Mouse (Mus musculus) lung, embryonic 16.5 days (tissue): ENCODE results near the gene Rxrb. TPM values are rescaled to one million over a fixed set of nuclear protein-coding genes. Genes with fewer than 3 reads are reported as not detected.

Experiments
- ATAC-seq: fragments of 200-750 bp; cut with Nextera tagmentation; 2 replicates; pipeline ENCODE4 v1.8.0; 2017; ENCODE audit warnings: low read depth, mild to moderate bottlenecking, moderate library complexity
- H3K27ac ChIP-seq: fragments of 300-500 bp; sonication (generic); 2 replicates; pipeline ENCODE4 v1.5.1; 2014; ENCODE audit warnings: mild to moderate bottlenecking, control low read depth, low read length
- H3K27me3 ChIP-seq: fragments of 300-500 bp; sonication (generic); 2 replicates; pipeline ENCODE4 v1.6.1; 2014; ENCODE audit warnings: low read depth, low read length, mixed read lengths; ENCODE audit not compliant: control insufficient read depth, insufficient read depth
- H3K36me3 ChIP-seq: fragments of 300-500 bp; sonication (generic); 2 replicates; pipeline ENCODE4 v1.6.1; 2014; ENCODE audit warnings: low read length; ENCODE audit not compliant: control insufficient read depth, insufficient read depth
- H3K4me1 ChIP-seq: fragments of 300-500 bp; sonication (generic); replicated peaks from 2 replicates; pipeline ENCODE4 v1.6.1; 2014; ENCODE audit warnings: low read length, mixed read lengths; ENCODE audit not compliant: control insufficient read depth, insufficient read depth
- H3K4me2 ChIP-seq: fragments of 300-500 bp; sonication (generic); 2 replicates; pipeline ENCODE4 v1.6.1; 2014; ENCODE audit warnings: low read depth, low read length, control low read depth
- H3K4me3 ChIP-seq: fragments of 300-500 bp; sonication (generic); 2 replicates; pipeline ENCODE4 v1.5.1; 2014; ENCODE audit warnings: mild to moderate bottlenecking, low read length, control low read depth
- H3K9ac ChIP-seq: fragments of 300-500 bp; sonication (generic); 2 replicates; pipeline ENCODE4 v1.6.1; 2014; ENCODE audit warnings: low read length, control low read depth
- H3K9me3 ChIP-seq: fragments of 300-500 bp; sonication (generic); 2 replicates; pipeline ENCODE4 v1.6.1; 2016; ENCODE audit warnings: low read length; ENCODE audit not compliant: control insufficient read depth
- WGBS: fragments of 180-500 bp; shearing (Covaris S2); extraction: QIAGEN DNeasy Blood & Tissue Kit; methylation state at CpG from one replicate; pipeline ENCODE4 v1.1.7; 2014; 5-methylcytosine and 5-hydroxymethylcytosine counted together
- polyA plus RNA-seq: library from polyadenylated mRNA; unstranded; fragments of >200 nt; fragmentation: Nextera tagmentation; extraction: Ambion mirVana; gene quantifications from 2 replicates; pipeline ENCODE4 v1.2.1, GENCODE M21; 2015

Gene Rxrb
- polyA plus RNA-seq, 1 experiment from 2014 or later: 49.6 TPM

DNA sequence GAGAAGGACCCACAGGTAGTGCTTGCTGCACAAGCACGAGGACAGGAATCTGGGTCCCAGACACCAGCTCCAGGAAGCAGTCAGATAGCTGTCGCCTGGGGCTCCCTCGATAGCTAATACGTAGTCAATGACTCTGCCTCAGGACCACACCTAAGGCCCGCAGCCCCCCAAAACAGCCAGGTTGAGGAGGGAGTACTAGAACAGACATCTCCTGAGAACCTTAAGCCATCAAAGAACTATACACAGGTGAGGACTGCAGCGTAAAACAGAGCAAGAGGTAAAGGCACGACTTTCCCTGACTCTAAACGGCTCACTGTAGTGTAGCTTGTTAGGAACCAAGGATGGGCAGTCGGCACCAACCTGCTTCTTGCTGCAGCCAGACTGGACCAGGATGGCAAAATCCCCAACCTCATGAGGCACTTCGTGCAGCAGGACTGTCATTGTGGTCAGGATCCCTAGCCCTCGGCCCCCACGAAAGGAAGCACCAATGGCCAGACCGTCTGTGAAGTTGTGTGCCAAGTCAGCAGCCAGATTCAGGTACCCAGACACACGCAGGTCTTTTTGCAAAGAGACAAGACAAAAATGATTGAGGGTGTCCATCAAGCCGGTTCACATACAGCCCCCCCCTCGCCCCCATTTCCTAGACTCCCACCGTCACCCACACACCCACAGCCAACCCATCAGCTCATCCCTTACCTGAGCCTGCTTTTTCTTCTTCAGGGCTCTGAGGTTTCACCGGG is 2.3 kb upstream of the Rxrb start:
- no peaks in the 10 kb centered on the region for H3K27me3 ChIP-seq
- 87% methylated on average over 18 of the region's 18 CpGs for WGBS
- peaks cover 54% of the 10 kb centered on the region for H3K4me1 ChIP-seq
- peak overlapping the region; percentile 95 for H3K4me2 ChIP-seq
- no peak overlapping the region for H3K27ac ChIP-seq
- peaks cover 20% of the 10 kb centered on the region for H3K36me3 ChIP-seq
- no peak for ATAC-seq
- H3K9me3 ChIP-seq: no peaks in the 10 kb centered on the region
- H3K9ac ChIP-seq: no peak overlapping the region; the same call in 1 of the 2 replicates
- H3K4me3 ChIP-seq: no peak overlapping the region

DNA sequence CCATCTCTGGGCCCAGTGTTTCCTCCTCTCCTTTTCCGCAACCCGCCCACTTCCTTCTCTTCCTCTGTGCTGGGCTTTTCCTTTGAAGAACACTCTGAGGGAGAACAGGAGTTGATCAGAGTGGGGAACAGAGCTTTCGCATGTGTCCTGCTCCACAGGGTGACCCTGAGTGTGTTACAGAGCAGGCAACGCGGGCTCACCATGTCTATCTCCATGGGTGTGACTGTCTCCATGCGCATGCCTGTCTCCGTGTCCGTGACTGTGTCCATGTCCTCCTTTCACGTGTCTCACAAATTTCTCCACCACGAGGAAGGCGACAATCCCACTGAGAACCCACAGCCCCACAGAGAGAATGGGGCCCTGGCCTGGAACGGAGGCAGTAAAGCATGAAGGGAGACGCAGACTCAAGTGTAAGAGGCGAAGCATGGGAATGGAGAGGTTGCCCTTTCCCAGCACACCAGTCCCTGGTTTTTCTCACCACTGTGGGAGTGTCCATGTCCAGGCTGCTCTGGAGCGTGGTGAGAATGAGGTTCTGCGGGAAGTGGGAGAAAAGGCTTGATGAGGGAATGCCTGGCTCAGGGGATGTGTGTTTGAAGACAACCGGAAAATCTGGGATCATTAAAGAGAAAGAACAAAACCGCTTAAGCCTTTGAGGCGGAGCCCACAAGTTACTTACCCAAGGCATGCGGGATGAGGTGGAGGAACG is 1.6 kb upstream of the Rxrb start:
- peaks cover 20% of the 10 kb centered on the region for H3K36me3 ChIP-seq
- no peaks in the 10 kb centered on the region for H3K9me3 ChIP-seq
- no peak for ATAC-seq
- H3K27ac ChIP-seq: no peak overlapping the region
- H3K27me3 ChIP-seq: no peaks in the 10 kb centered on the region
- H3K4me2 ChIP-seq: peak overlapping the region; percentile 95
- peaks cover 54% of the 10 kb centered on the region for H3K4me1 ChIP-seq
- WGBS: 73% methylated on average over 21 of the region's 21 CpGs
- peak overlapping the region; percentile 93 for H3K9ac ChIP-seq
- H3K4me3 ChIP-seq: peak overlapping the region; percentile 88

DNA sequence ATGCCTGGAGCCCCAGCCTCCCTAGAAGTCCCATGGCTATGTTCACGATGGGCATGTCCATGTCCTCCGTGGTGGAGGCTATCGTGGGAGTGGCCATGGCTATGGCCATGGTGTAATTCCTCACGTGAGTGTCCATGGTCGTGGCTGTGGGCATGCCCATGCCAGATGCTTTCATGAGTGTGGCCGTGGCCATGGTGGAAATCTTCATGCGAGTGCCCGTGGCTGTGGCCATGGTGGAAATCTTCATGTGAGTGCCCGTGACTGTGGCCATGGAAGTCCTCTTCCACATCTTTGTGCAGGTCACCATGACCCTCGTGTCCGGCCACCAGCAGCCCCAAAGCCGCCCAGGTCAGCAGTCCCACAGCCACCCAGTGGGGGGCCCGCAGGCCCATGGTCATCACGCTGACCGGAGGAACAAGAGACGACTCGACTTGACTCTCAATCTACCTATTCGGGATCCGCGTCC is 718 bp upstream of the Rxrb start:
- no peaks in the 10 kb centered on the region for H3K27me3 ChIP-seq
- no peaks in the 10 kb centered on the region for H3K9me3 ChIP-seq
- H3K27ac ChIP-seq: peak overlapping the region; percentile 89
- peak overlapping the region; percentile 88 for H3K4me3 ChIP-seq
- WGBS: under 1% methylated on average over 20 of the region's 20 CpGs
- peaks cover 47% of the 10 kb centered on the region for H3K4me1 ChIP-seq
- peak overlapping the region; percentile 95 for H3K4me2 ChIP-seq
- peaks cover 27% of the 10 kb centered on the region for H3K36me3 ChIP-seq
- H3K9ac ChIP-seq: peak overlapping the region; percentile 93
- ATAC-seq: no peak

DNA sequence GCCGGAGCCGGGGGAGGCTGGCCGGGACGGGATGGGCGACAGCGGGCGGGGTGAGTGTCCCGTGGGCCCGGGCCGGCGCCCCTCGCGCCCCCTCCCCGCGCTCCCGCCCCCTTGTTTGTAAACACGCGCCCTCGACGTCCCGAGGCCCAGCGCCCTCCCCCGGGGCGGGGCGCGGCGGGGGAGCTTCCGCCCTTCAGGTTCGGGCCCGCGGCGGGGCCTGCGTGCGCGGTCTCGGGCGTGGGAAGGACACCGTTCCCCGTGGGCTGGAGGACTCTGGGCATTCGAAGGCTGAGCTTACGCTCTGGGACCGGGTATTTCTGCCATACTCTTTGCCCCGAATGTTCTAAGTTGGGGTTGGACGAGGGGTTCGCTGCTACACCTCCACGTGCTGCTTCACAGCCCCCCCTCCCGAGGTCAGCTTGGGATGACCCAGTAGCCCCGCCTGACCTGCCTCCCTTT is 591 bp downstream of the Rxrb start:
- peak; percentile 27 for ATAC-seq
- H3K4me1 ChIP-seq: peaks cover 35% of the 10 kb centered on the region
- peak overlapping the region; percentile 93 for H3K9ac ChIP-seq
- 1% methylated on average over 28 of the region's 48 CpGs for whole genome bisulfite sequencing
- peaks cover 38% of the 10 kb centered on the region for H3K36me3 ChIP-seq
- H3K4me3 ChIP-seq: peak overlapping the region; percentile 88
- no peaks in the 10 kb centered on the region for H3K9me3 ChIP-seq
- peak overlapping the region; percentile 95 for H3K4me2 ChIP-seq
- no peaks in the 10 kb centered on the region for H3K27me3 ChIP-seq
- H3K27ac ChIP-seq: peak overlapping the region; percentile 98

DNA sequence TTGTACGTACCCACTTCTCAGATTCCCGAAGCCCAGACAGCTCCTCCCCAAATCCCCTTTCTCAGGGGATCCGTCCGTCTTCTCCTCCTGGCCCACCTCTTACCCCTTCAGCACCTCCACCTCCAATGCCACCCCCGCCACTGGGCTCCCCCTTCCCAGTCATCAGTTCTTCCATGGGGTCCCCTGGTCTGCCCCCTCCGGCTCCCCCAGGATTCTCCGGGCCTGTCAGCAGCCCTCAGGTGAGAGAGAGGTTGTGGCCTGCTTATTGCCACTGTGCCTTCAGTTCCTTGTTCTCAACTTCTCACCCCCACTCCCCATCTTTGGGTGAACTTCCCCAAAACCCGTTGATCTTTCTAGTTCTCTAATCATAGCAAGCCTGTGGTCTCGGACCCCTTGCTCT is 1.2 kb downstream of the Rxrb start:
- Histone ChIP-seq H3K27me3 (no peaks in the 10 kb centered on the region), H3K4me1 (peaks cover 33% of the 10 kb centered on the region), H3K27ac (peak overlapping the region; percentile 98), H3K36me3 (peaks cover 44% of the 10 kb centered on the region), H3K9ac (peak overlapping the region; percentile 93), H3K9me3 (no peaks in the 10 kb centered on the region), H3K4me2 (peak overlapping the region; percentile 95), H3K4me3 (peak overlapping the region; percentile 88)
- no peak for ATAC-seq
- 44% methylated on average over 9 of the region's 9 CpGs for WGBS

DNA sequence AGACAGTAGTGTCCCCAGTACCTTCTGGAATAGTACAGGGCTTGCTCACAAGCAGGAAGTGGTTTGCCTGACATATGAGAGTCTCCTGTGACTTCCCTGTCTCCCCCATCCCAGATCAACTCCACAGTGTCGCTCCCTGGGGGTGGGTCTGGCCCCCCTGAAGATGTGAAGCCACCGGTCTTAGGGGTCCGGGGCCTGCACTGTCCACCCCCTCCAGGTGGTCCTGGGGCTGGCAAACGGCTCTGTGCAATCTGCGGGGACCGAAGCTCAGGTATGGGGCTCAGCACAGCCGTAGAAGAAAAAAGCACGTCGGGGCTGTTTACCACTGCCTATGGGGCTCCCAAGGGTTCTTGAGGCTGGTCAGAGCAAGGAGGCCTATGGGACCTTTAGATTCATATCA is 1.8 kb downstream of the Rxrb start:
- Histone ChIP-seq H3K27ac (no peak overlapping the region), H3K4me3 (no peak overlapping the region; the same call in 1 of the 2 replicates), H3K27me3 (peaks cover 3% of the 10 kb centered on the region), H3K4me2 (peak overlapping the region; percentile 95; the same call in 1 of the 2 replicates), H3K36me3 (peaks cover 42% of the 10 kb centered on the region), H3K9ac (no peak overlapping the region), H3K9me3 (no peaks in the 10 kb centered on the region), H3K4me1 (peaks cover 32% of the 10 kb centered on the region)
- WGBS: 83% methylated on average over 9 of the region's 9 CpGs
- no peak for ATAC-seq

DNA sequence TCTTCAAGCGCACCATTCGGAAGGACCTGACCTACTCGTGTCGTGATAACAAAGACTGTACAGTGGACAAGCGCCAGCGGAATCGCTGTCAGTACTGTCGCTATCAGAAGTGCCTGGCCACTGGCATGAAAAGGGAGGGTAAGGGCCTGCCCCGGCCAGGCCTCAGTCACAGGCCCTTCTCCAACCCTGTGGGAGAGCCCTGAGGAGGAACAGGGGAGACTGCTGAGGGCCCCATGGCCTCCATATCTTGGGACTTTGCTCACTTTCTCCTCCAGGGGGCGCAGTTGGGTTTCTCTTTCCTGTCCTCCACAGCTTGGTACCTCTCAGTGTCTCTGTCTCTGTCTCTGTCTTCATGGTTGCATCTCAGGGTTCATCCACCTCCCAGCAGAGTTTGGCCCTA is 2.5 kb downstream of the Rxrb start:
- no peaks in the 10 kb centered on the region for H3K9me3 ChIP-seq
- H3K4me2 ChIP-seq: no peak overlapping the region
- no peak for ATAC-seq
- no peak overlapping the region for H3K4me3 ChIP-seq
- peaks cover 3% of the 10 kb centered on the region for H3K27me3 ChIP-seq
- 70% methylated on average over 10 of the region's 10 CpGs for WGBS
- H3K36me3 ChIP-seq: peaks cover 36% of the 10 kb centered on the region
- H3K27ac ChIP-seq: no peak overlapping the region
- H3K4me1 ChIP-seq: peaks cover 31% of the 10 kb centered on the region
- H3K9ac ChIP-seq: no peak overlapping the region

DNA sequence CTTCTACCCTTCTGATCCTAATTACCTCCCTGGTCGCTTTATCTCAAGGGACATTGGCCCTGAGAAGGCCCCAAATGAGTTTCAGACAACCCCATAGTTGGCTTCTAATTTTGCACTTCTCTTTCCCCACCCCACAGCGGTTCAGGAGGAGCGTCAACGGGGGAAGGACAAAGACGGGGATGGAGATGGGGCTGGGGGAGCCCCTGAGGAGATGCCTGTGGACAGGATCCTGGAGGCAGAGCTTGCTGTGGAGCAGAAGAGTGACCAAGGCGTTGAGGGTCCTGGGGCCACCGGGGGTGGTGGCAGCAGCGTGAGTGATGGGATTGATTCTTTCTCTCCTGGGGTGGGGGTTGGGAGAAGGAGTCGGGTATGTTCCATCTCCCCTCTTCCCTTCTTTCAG is 3.9 kb downstream of the Rxrb start:
- no peak overlapping the region for H3K27ac ChIP-seq
- H3K4me3 ChIP-seq: no peak overlapping the region
- no peak overlapping the region for H3K4me2 ChIP-seq
- peaks cover 26% of the 10 kb centered on the region for H3K4me1 ChIP-seq
- WGBS: 81% methylated on average over 9 of the region's 9 CpGs
- peaks cover 5% of the 10 kb centered on the region for H3K27me3 ChIP-seq
- H3K36me3 ChIP-seq: peaks cover 28% of the 10 kb centered on the region
- no peak overlapping the region for H3K9ac ChIP-seq
- ATAC-seq: no peak
- H3K9me3 ChIP-seq: no peaks in the 10 kb centered on the region

DNA sequence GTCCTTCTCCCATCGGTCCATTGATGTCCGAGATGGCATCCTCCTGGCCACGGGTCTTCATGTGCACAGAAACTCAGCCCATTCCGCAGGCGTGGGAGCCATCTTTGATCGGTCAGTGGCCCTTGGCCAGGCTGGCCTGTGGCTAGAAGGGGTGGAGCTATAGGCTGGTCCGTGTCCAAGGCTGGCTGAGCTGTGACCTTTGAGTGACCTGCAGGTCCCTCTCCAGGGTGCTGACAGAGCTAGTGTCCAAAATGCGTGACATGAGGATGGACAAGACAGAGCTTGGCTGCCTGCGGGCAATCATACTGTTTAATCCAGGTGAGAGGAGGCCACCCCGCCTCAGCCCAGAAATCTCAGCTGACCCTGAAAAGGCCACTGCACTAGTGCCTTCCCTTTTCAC is 5.0 kb downstream of the Rxrb start:
- H3K27ac ChIP-seq: no peak overlapping the region
- no peak for ATAC-seq
- H3K4me2 ChIP-seq: no peak overlapping the region
- no peak overlapping the region for H3K9ac ChIP-seq
- H3K9me3 ChIP-seq: no peaks in the 10 kb centered on the region
- no peak overlapping the region for H3K4me3 ChIP-seq
- peaks cover 32% of the 10 kb centered on the region for H3K4me1 ChIP-seq
- 74% methylated on average over 10 of the region's 10 CpGs for WGBS
- H3K27me3 ChIP-seq: peaks cover 8% of the 10 kb centered on the region
- peaks cover 28% of the 10 kb centered on the region for H3K36me3 ChIP-seq
